Mouse (Mus musculus): Measurements from ENCODE around the gene Pga5. TPM values are rescaled to one million over a fixed set of nuclear protein-coding genes. Genes with fewer than 3 reads are reported as not detected.

The Pga5 gene
- polyA plus RNA-seq, 1 experiment from 2014 or later = not detected

GRCm38 (mm10) chr19:10689470-10690166 is 11.7 kb upstream of the Pga5 start:
- Histone ChIP-seq H3K27me3 (no peaks in the 10 kb centered on the region), H3K9ac (peak overlapping the region; percentile 81), H3K4me1 (replicated peaks) (peaks cover 69% of the 10 kb centered on the region), H3K4me3 (replicated peaks) (peak overlapping the region; percentile 84), H3K9me3 (replicated peaks) (no peaks in the 10 kb centered on the region), H3K4me2 (peak overlapping the region; percentile 86), H3K27ac (replicated peaks) (peak overlapping the region; percentile 97), H3K36me3 (replicated peaks) (0 out of 2 replicates have a peak, but pooled peaks cover 4% of the 10 kb centered on the region)
- ATAC-seq (ENCODE audit: insufficient read depth) = no peak
- WGBS (ENCODE audit: insufficient replicate concordance) = 57% methylated on average over 5 of the region's 5 CpGs

- H3K4me1 ChIP-seq (replicated peaks) = peaks cover 62% of the 10 kb centered on the region
- H3K9me3 ChIP-seq (replicated peaks) = no peaks in the 10 kb centered on the region
- H3K36me3 ChIP-seq (replicated peaks) = 0 out of 2 replicates have a peak, but pooled peaks cover 4% of the 10 kb centered on the region
- peak within 1 kb of the TSS; percentile 97 for H3K27ac ChIP-seq (replicated peaks)
- H3K27me3 ChIP-seq = no peaks in the 10 kb centered on the region
- H3K9ac ChIP-seq = peak within 1 kb of the TSS; percentile 81
- WGBS (ENCODE audit: insufficient replicate concordance) = under 1% methylated on average over 74 of the region's 74 CpGs
- peak within 1 kb of the TSS; percentile 86 for H3K4me2 ChIP-seq
- peak within 1 kb of the TSS; percentile 84 for H3K4me3 ChIP-seq (replicated peaks)
- ATAC-seq (ENCODE audit: insufficient read depth) = peak; percentile 91
Observed at GRCm38 (mm10) chr19:10688537-10689352, 10.9 kb upstream of the Pga5 start, which contains the start of gene Vps37c. TSS of gene Vps37c (plus strand) at chr19:10688735.

GRCm38 (mm10) chr19:10685727-10686126 is 7.9 kb upstream of the Pga5 start:
- H3K9me3 ChIP-seq (replicated peaks) = no peaks in the 10 kb centered on the region
- no peak overlapping the region for H3K4me2 ChIP-seq
- H3K36me3 ChIP-seq (replicated peaks) = no peaks in the 10 kb centered on the region
- no peak overlapping the region for H3K27ac ChIP-seq (replicated peaks)
- no peak overlapping the region for H3K4me3 ChIP-seq (replicated peaks)
- peaks cover 36% of the 10 kb centered on the region for H3K4me1 ChIP-seq (replicated peaks)
- H3K9ac ChIP-seq = no peak overlapping the region; the same call in 1 of the 2 replicates
- ATAC-seq (ENCODE audit: insufficient read depth) = no peak
- peaks cover 4% of the 10 kb centered on the region; the same call in 1 of the 2 replicates for H3K27me3 ChIP-seq
- WGBS (ENCODE audit: insufficient replicate concordance) = 54% methylated on average over 2 of the region's 2 CpGs

- no peak for ATAC-seq (ENCODE audit: insufficient read depth)
- H3K4me1 ChIP-seq (replicated peaks) = peaks cover 29% of the 10 kb centered on the region
- no peak overlapping the region for H3K4me2 ChIP-seq
- H3K27me3 ChIP-seq = peaks cover 4% of the 10 kb centered on the region; the same call in 1 of the 2 replicates
- no peak overlapping the region for H3K27ac ChIP-seq (replicated peaks)
- no peaks in the 10 kb centered on the region for H3K36me3 ChIP-seq (replicated peaks)
- 80% methylated on average over 9 of the region's 9 CpGs for WGBS (ENCODE audit: insufficient replicate concordance)
- H3K9ac ChIP-seq = no peak overlapping the region
- H3K4me3 ChIP-seq (replicated peaks) = no peak overlapping the region
- no peaks in the 10 kb centered on the region for H3K9me3 ChIP-seq (replicated peaks)
Observed at GRCm38 (mm10) chr19:10685081-10685480, 7.2 kb upstream of the Pga5 start.

- H3K9me3 ChIP-seq (replicated peaks) = no peaks in the 10 kb centered on the region
- no peak overlapping the region for H3K27ac ChIP-seq (replicated peaks)
- no peak for ATAC-seq (ENCODE audit: insufficient read depth)
- no peak overlapping the region for H3K4me3 ChIP-seq (replicated peaks)
- peaks cover 4% of the 10 kb centered on the region; the same call in 1 of the 2 replicates for H3K27me3 ChIP-seq
- H3K4me1 ChIP-seq (replicated peaks) = peaks cover 18% of the 10 kb centered on the region
- no peak overlapping the region for H3K9ac ChIP-seq
- 39% methylated on average over 4 of the region's 4 CpGs for WGBS (ENCODE audit: insufficient replicate concordance)
- no peak overlapping the region for H3K4me2 ChIP-seq
- H3K36me3 ChIP-seq (replicated peaks) = no peaks in the 10 kb centered on the region
Observed at GRCm38 (mm10) chr19:10681571-10681970, 3.7 kb upstream of the Pga5 start.

- H3K9ac ChIP-seq = no peak overlapping the region
- no peak overlapping the region for H3K27ac ChIP-seq (replicated peaks)
- no peak overlapping the region for H3K4me3 ChIP-seq (replicated peaks)
- H3K4me2 ChIP-seq = no peak overlapping the region
- H3K27me3 ChIP-seq = peaks cover 4% of the 10 kb centered on the region; the same call in 1 of the 2 replicates
- H3K9me3 ChIP-seq (replicated peaks) = no peaks in the 10 kb centered on the region
- peaks cover 10% of the 10 kb centered on the region for H3K4me1 ChIP-seq (replicated peaks)
- no peak for ATAC-seq (ENCODE audit: insufficient read depth)
- WGBS (ENCODE audit: insufficient replicate concordance) = 68% methylated on average over 1 of the region's 1 CpGs
- no peaks in the 10 kb centered on the region for H3K36me3 ChIP-seq (replicated peaks)
Observed at GRCm38 (mm10) chr19:10678772-10679067, 849 bp upstream of the Pga5 start.

GRCm38 (mm10) chr19:10676656-10677055 is 1.2 kb downstream of the Pga5 start:
- WGBS (ENCODE audit: insufficient replicate concordance) = 76% methylated on average over 16 of the region's 16 CpGs
- no peak overlapping the region for H3K4me2 ChIP-seq
- H3K4me1 ChIP-seq (replicated peaks) = peaks cover 14% of the 10 kb centered on the region
- H3K9ac ChIP-seq = no peak overlapping the region
- ATAC-seq (ENCODE audit: insufficient read depth) = no peak
- H3K9me3 ChIP-seq (replicated peaks) = no peaks in the 10 kb centered on the region
- no peak overlapping the region for H3K27ac ChIP-seq (replicated peaks)
- no peaks in the 10 kb centered on the region for H3K36me3 ChIP-seq (replicated peaks)
- H3K4me3 ChIP-seq (replicated peaks) = no peak overlapping the region
- H3K27me3 ChIP-seq = no peaks in the 10 kb centered on the region

GRCm38 (mm10) chr19:10673275-10673674 is 4.6 kb downstream of the Pga5 start:
- Histone ChIP-seq H3K4me3 (replicated peaks) (no peak overlapping the region), H3K4me1 (replicated peaks) (peaks cover 19% of the 10 kb centered on the region), H3K36me3 (replicated peaks) (no peaks in the 10 kb centered on the region), H3K27ac (replicated peaks) (no peak overlapping the region), H3K4me2 (no peak overlapping the region), H3K27me3 (peaks cover 5% of the 10 kb centered on the region; the same call in 1 of the 2 replicates), H3K9me3 (replicated peaks) (no peaks in the 10 kb centered on the region), H3K9ac (no peak overlapping the region)
- WGBS (ENCODE audit: insufficient replicate concordance) = 72% methylated on average over 1 of the region's 1 CpGs
- no peak for ATAC-seq (ENCODE audit: insufficient read depth)

- no peak for ATAC-seq (ENCODE audit: insufficient read depth)
- no peaks in the 10 kb centered on the region for H3K9me3 ChIP-seq (replicated peaks)
- peaks cover 5% of the 10 kb centered on the region; the same call in 1 of the 2 replicates for H3K27me3 ChIP-seq
- H3K4me1 ChIP-seq (replicated peaks) = peaks cover 10% of the 10 kb centered on the region
- no peaks in the 10 kb centered on the region for H3K36me3 ChIP-seq (replicated peaks)
- H3K4me2 ChIP-seq = no peak overlapping the region
- no peak overlapping the region for H3K27ac ChIP-seq (replicated peaks)
- H3K9ac ChIP-seq = no peak overlapping the region
- 58% methylated on average over 9 of the region's 9 CpGs for WGBS (ENCODE audit: insufficient replicate concordance)
- no peak overlapping the region for H3K4me3 ChIP-seq (replicated peaks)
Observed at GRCm38 (mm10) chr19:10671854-10672417, 5.9 kb downstream of the Pga5 start.

GRCm38 (mm10) chr19:10671319-10671718 is 6.6 kb downstream of the Pga5 start:
- Histone ChIP-seq H3K4me3 (replicated peaks) (no peak overlapping the region), H3K9me3 (replicated peaks) (no peaks in the 10 kb centered on the region), H3K27me3 (peaks cover 5% of the 10 kb centered on the region; the same call in 1 of the 2 replicates), H3K36me3 (replicated peaks) (no peaks in the 10 kb centered on the region), H3K4me2 (no peak overlapping the region), H3K9ac (no peak overlapping the region), H3K27ac (replicated peaks) (no peak overlapping the region), H3K4me1 (replicated peaks) (peaks cover 10% of the 10 kb centered on the region)
- WGBS (ENCODE audit: insufficient replicate concordance) = 53% methylated on average over 4 of the region's 4 CpGs
- ATAC-seq (ENCODE audit: insufficient read depth) = 0 out of 2 replicates have a peak, but pooled peaks have one; percentile 25

- 0 out of 2 replicates have a peak overlapping the region, but pooled peaks have one; percentile 2 for H3K27ac ChIP-seq (replicated peaks)
- WGBS (ENCODE audit: insufficient replicate concordance) = 4% methylated on average over 2 of the region's 2 CpGs
- no peak for ATAC-seq (ENCODE audit: insufficient read depth)
Observed at GRCm38 (mm10) chr19:10665499-10665898, 12.4 kb downstream of the Pga5 start.

More at GRCm38 (mm10) chr19:10665499-10665898, 12.4 kb downstream of the Pga5 start:
- Histone ChIP-seq H3K36me3 (replicated peaks) (no peaks in the 10 kb centered on the region), H3K9ac (no peak overlapping the region), H3K4me2 (no peak overlapping the region), H3K4me3 (replicated peaks) (no peak overlapping the region), H3K9me3 (replicated peaks) (no peaks in the 10 kb centered on the region), H3K27me3 (peaks cover 5% of the 10 kb centered on the region; the same call in 1 of the 2 replicates), H3K4me1 (replicated peaks) (peaks cover 52% of the 10 kb centered on the region)

Measured in liver, embryonic 15.5 days (tissue).